ENCODE assay signal across 19 mouse cellular contexts in genomic region chr6:53459995-53460747, GRCm38 (mm10).
DNase-seq lines count a peak whose midpoint lies in the region; ATAC-seq and TF ChIP-seq lines count a peak whose summit lies in the region.
"Had no signal": no experiment of that assay in that cellular context is flagged by ENCODE, and none has a peak within 500 bp of the region (broad histone marks: within the 10 kb centered on the region; RNA-seq: fewer than 3 reads in every experiment).

No protein-coding gene starts in this region.

- ATAC-seq in limb, embryonic 13.5 days (ENCODE audit: low FRiP score, low read depth) = no peak
- ATAC-seq in megakaryocyte, adult 5-6 weeks (ENCODE audit: poor library complexity, severe bottlenecking) = peak; percentile 67
- no peak for ATAC-seq in hindbrain, embryonic 16.5 days
- no peak for ATAC-seq in liver, embryonic 12.5 days
- ATAC-seq: forebrain, embryonic 16.5 days; inflammation-experienced regulatory T-cells, adult 6 months had no signal

- no peak for TF ChIP-seq CTCF in CH12.LX (conservative IDR thresholded peaks at IDR 0.05 in 1 of 2, IDR thresholded peaks at IDR 0.05 in 1 of 2; ENCODE audit: low read depth in 2 of 2, low read length in 2 of 2)
- no peak for TF ChIP-seq CTCF in bone marrow, adult 2 months (IDR thresholded peaks at IDR 0.05; ENCODE audit: control insufficient read depth, insufficient read depth, low read length)

- no peaks in the 10 kb centered on the region for H3K9me3 ChIP-seq in CH12.LX (replicated peaks; ENCODE audit: low read length)
- H3K9me3 ChIP-seq in limb, embryonic 13.5 days = no peaks in the 10 kb centered on the region
- no peaks in the 10 kb centered on the region for H3K9me3 ChIP-seq in hindbrain, embryonic 16.5 days (ENCODE audit: control insufficient read depth, low read length)
- H3K9me3 ChIP-seq in liver, embryonic 12.5 days (replicated peaks) = no peaks in the 10 kb centered on the region
- H3K9me3 ChIP-seq: embryonic facial prominence, embryonic 12.5 days; heart, embryonic 13.5 days; hindbrain, embryonic 15.5 days had no signal

- DNase-seq in CH12.LX (ENCODE audit: extremely low read depth) = no peak
- DNase-seq in ovary, postnatal 10 days (ENCODE audit: low spot score) = no peak
- DNase-seq: adrenal gland, postnatal 14 days; cerebellum, adult 2 months; cerebellum, postnatal 10 days; embryo, embryonic 11 days; gastrocnemius, postnatal 10 days; heart, postnatal 36 days had no signal

- H3K4me3 ChIP-seq in CH12.LX (replicated peaks in 1 of 3; ENCODE audit: low read depth in 2 of 3, low read length in 2 of 3, poor library complexity in 1 of 3) = no peak overlapping the region
- H3K4me3 ChIP-seq in bone marrow, adult 2 months (replicated peaks; ENCODE audit: control insufficient read depth, low read depth, low read length) = no peak overlapping the region
- no peak overlapping the region for H3K4me3 ChIP-seq in limb, embryonic 13.5 days
- no peak overlapping the region for H3K4me3 ChIP-seq in hindbrain, embryonic 16.5 days (ENCODE audit: low read length)
- no peak overlapping the region for H3K4me3 ChIP-seq in liver, embryonic 12.5 days
- H3K4me3 ChIP-seq: embryonic facial prominence, embryonic 12.5 days; heart, embryonic 13.5 days; hindbrain, embryonic 15.5 days had no signal

- WGBS in bone marrow, adult 2 months = 65% methylated on average over 6 of the region's 6 CpGs
- WGBS in limb, embryonic 13.5 days = 83% methylated on average over 6 of the region's 6 CpGs
- WGBS in hindbrain, embryonic 16.5 days = 96% methylated on average over 6 of the region's 6 CpGs
- 61% methylated on average over 6 of the region's 6 CpGs for WGBS in liver, embryonic 12.5 days (ENCODE audit: insufficient replicate concordance)

- dilution Hi-C loops in CH12.LX (cut with MboI; ENCODE audit: extremely low pct_ligation_motif_present, extremely low pct_unique_long_range_greater_than_20kb, low sequenced_read_pairs) = no loop called here

- H3K9ac ChIP-seq in CH12.LX (ENCODE audit: insufficient read depth, low read depth) = 0 out of 2 replicates have a peak overlapping the region, but pooled peaks have one; percentile 49
- no peak overlapping the region for H3K9ac ChIP-seq in limb, embryonic 13.5 days
- no peak overlapping the region for H3K9ac ChIP-seq in hindbrain, embryonic 16.5 days (ENCODE audit: low read depth, low read length)
- H3K9ac ChIP-seq in liver, embryonic 12.5 days = no peak overlapping the region
- H3K9ac ChIP-seq: embryonic facial prominence, embryonic 12.5 days; heart, embryonic 13.5 days; hindbrain, embryonic 15.5 days had no signal

- H3K36me3 ChIP-seq in CH12.LX (replicated peaks in 1 of 2; ENCODE audit: control insufficient read depth in 1 of 2, insufficient read depth in 1 of 2, low read length in 1 of 2) = peaks cover 0 to 9% of the 10 kb centered on the region in 2 experiments
- H3K36me3 ChIP-seq in limb, embryonic 13.5 days = no peaks in the 10 kb centered on the region
- H3K36me3 ChIP-seq in hindbrain, embryonic 16.5 days (ENCODE audit: control insufficient read depth, insufficient read depth, low read length) = no peaks in the 10 kb centered on the region
- no peaks in the 10 kb centered on the region for H3K36me3 ChIP-seq in liver, embryonic 12.5 days
- H3K36me3 ChIP-seq: embryonic facial prominence, embryonic 12.5 days; G1E; heart, embryonic 13.5 days; hindbrain, embryonic 15.5 days had no signal

- TF ChIP-seq EP300 in CH12.LX (IDR thresholded peaks at IDR 0.05; ENCODE audit: low read length) = no peak

- no peak for TF ChIP-seq POLR2A in CH12.LX (IDR thresholded peaks at IDR 0.05; ENCODE audit: low read depth, low read length)
- TF ChIP-seq POLR2A in bone marrow, adult 2 months (IDR thresholded peaks at IDR 0.05; ENCODE audit: borderline replicate concordance, control insufficient read depth, low read depth, low read length) = no peak

- no peak for TF ChIP-seq RAD21 in CH12.LX (IDR thresholded peaks at IDR 0.05; ENCODE audit: low read depth, low read length)

- peak overlapping the region; percentile 51 for H3K27ac ChIP-seq in CH12.LX (ENCODE audit: insufficient read depth, low read depth)
- peak overlapping the region; percentile 37; the same call in 1 of the 2 replicates for H3K27ac ChIP-seq in bone marrow, adult 2 months (ENCODE audit: control insufficient read depth, insufficient read depth, low read depth, low read length, poor library complexity)
- peak overlapping the region; percentile 63; the same call in 1 of the 2 replicates for H3K27ac ChIP-seq in limb, embryonic 13.5 days
- no peak overlapping the region for H3K27ac ChIP-seq in hindbrain, embryonic 16.5 days (ENCODE audit: low read depth, low read length)
- no peak overlapping the region for H3K27ac ChIP-seq in liver, embryonic 12.5 days
- H3K27ac ChIP-seq: embryonic facial prominence, embryonic 12.5 days; heart, embryonic 13.5 days; hindbrain, embryonic 15.5 days had no signal

- H3K4me2 ChIP-seq in CH12.LX (ENCODE audit: insufficient read depth, low read depth, poor library complexity, severe bottlenecking) = no peak overlapping the region
- no peak overlapping the region for H3K4me2 ChIP-seq in limb, embryonic 13.5 days (replicated peaks)
- H3K4me2 ChIP-seq in hindbrain, embryonic 16.5 days (ENCODE audit: low read length) = no peak overlapping the region
- H3K4me2 ChIP-seq in liver, embryonic 12.5 days = no peak overlapping the region
- H3K4me2 ChIP-seq: embryonic facial prominence, embryonic 12.5 days; heart, embryonic 13.5 days; hindbrain, embryonic 15.5 days had no signal

- no peaks in the 10 kb centered on the region for H3K27me3 ChIP-seq in CH12.LX (replicated peaks)
- H3K27me3 ChIP-seq in limb, embryonic 13.5 days = no peaks in the 10 kb centered on the region
- H3K27me3 ChIP-seq in hindbrain, embryonic 16.5 days (replicated peaks; ENCODE audit: control insufficient read depth, insufficient read depth, low read length) = no peaks in the 10 kb centered on the region
- H3K27me3 ChIP-seq in liver, embryonic 12.5 days (replicated peaks) = no peaks in the 10 kb centered on the region
- H3K27me3 ChIP-seq: embryonic facial prominence, embryonic 12.5 days; heart, embryonic 13.5 days; hindbrain, embryonic 15.5 days had no signal

- no peaks in the 10 kb centered on the region for H3K79me2 ChIP-seq in CH12.LX (replicated peaks; ENCODE audit: control insufficient read depth, extremely low read depth, insufficient read depth, poor library complexity, severe bottlenecking)

- H3K4me1 ChIP-seq in CH12.LX (ENCODE audit: control insufficient read depth in 1 of 2, insufficient read depth in 2 of 2) = peaks cover 16 to 30% of the 10 kb centered on the region in 2 experiments
- peaks cover 2% of the 10 kb centered on the region for H3K4me1 ChIP-seq in bone marrow, adult 2 months (ENCODE audit: control insufficient read depth, insufficient read depth, low read length)
- H3K4me1 ChIP-seq in limb, embryonic 13.5 days = peaks cover 81% of the 10 kb centered on the region
- no peaks in the 10 kb centered on the region for H3K4me1 ChIP-seq in hindbrain, embryonic 16.5 days (ENCODE audit: control insufficient read depth, insufficient read depth, low read depth, low read length)
- H3K4me1 ChIP-seq in liver, embryonic 12.5 days = no peaks in the 10 kb centered on the region

- in situ Hi-C loops in CH12.LX (cut with MboI; ENCODE audit: low pct_ligation_motif_present, low pct_unique_long_range_greater_than_20kb, low sequenced_read_pairs) = no loop called here

TF ChIP-seq in CH12.LX, 34 proteins besides CTCF, POLR2A, EP300 and RAD21:
- peak; percentile 44; the same call in 1 of the 2 replicates for TF ChIP-seq ZMIZ1 (IDR thresholded peaks at IDR 0.05; ENCODE audit: low read depth, low read length)
- no peak for TF ChIP-seq SIN3A (IDR thresholded peaks at IDR 0.05; ENCODE audit: low read length)
- no peak for TF ChIP-seq IRF4 (IDR thresholded peaks at IDR 0.05; ENCODE audit: low read depth, low read length)
- TF ChIP-seq POLR2AphosphoS2 (IDR thresholded peaks at IDR 0.05; ENCODE audit: low read depth, low read length) = peak; percentile 92; the same call in 1 of the 2 replicates

Comparison
In these comparisons a context has a peak if more than half of its experiments do, and no peak if none do; other contexts are left out.
1. H3K27ac ChIP-seq: peak in CH12.LX (single experiment), bone marrow, adult 2 months (single experiment) and limb, embryonic 13.5 days (single experiment); none in hindbrain, embryonic 16.5 days (single experiment) and liver, embryonic 12.5 days (single experiment).